Mouse (Mus musculus): ENCODE results near the gene Nedd9. TPM values are rescaled to one million over a fixed set of nuclear protein-coding genes. Genes with fewer than 3 reads are reported as not detected.

Gene Nedd9
- polyA plus RNA-seq, 1 experiment = 65.6 TPM

GRCm38 (mm10) chr13:41422581-41422980 lies 64.6 kb downstream of the Nedd9 start:
- TF ChIP-seq POLR2A (IDR thresholded peaks at IDR 0.05; ENCODE audit: low read depth, low read length) = no peak
- no peak for TF ChIP-seq CTCF (IDR thresholded peaks at IDR 0.05; ENCODE audit: borderline replicate concordance, insufficient read depth, low read length)
- H3K4me1 ChIP-seq (ENCODE audit: control insufficient read depth, insufficient read depth, low read length) = no peaks in the 10 kb centered on the region
- no peak overlapping the region for H3K27ac ChIP-seq (ENCODE audit: insufficient read depth, low read length)
- no peak overlapping the region for H3K4me3 ChIP-seq (ENCODE audit: insufficient read depth, low read length)

- H3K4me3 ChIP-seq (ENCODE audit: insufficient read depth, low read length) = no peak overlapping the region
- H3K4me1 ChIP-seq (ENCODE audit: control insufficient read depth, insufficient read depth, low read length) = peaks cover 5% of the 10 kb centered on the region; the same call in 1 of the 2 replicates
- no peak for TF ChIP-seq CTCF (IDR thresholded peaks at IDR 0.05; ENCODE audit: borderline replicate concordance, insufficient read depth, low read length)
- TF ChIP-seq POLR2A (IDR thresholded peaks at IDR 0.05; ENCODE audit: low read depth, low read length) = no peak
- H3K27ac ChIP-seq (ENCODE audit: insufficient read depth, low read length) = no peak overlapping the region
Observed at GRCm38 (mm10) chr13:41420376-41420775, 66.8 kb downstream of the Nedd9 start.

DNA sequence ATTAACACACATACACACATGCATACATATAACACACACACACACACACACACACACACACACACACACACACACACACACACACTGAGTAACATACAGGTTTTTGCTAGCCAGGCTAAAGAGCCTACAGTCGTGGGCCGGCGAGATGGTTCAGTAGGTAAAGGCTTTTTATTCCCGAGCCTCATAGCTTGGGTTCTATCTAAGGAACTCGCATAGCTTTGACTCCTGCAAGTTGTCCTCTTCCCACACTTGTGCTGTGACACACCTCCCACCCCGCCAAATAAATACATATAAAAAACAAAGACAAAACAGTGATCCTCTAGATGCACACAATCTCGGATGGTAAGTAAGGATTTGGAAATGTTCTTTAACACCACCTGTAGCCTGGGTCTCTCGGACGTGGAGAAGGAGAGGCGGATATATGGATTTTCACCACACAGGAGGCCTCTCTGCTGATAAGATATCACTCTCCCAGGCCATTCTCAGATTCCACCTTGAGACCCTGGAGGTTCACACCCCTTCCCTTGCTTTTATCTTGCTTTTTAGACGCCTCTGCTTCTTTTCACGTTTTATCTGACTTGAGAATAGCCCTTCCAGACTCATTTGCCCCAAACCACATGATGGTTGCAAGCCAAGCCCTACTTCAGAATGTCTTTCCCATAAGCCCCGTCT lies 68.8 kb downstream of the Nedd9 start:
- TF ChIP-seq CTCF (IDR thresholded peaks at IDR 0.05; ENCODE audit: borderline replicate concordance, insufficient read depth, low read length) = no peak
- TF ChIP-seq POLR2A (IDR thresholded peaks at IDR 0.05; ENCODE audit: low read depth, low read length) = no peak
- no peak overlapping the region for H3K4me3 ChIP-seq (ENCODE audit: insufficient read depth, low read length)
- peaks cover 5% of the 10 kb centered on the region; the same call in 1 of the 2 replicates for H3K4me1 ChIP-seq (ENCODE audit: control insufficient read depth, insufficient read depth, low read length)
- H3K27ac ChIP-seq (ENCODE audit: insufficient read depth, low read length) = no peak overlapping the region

- Histone ChIP-seq H3K27ac (ENCODE audit: insufficient read depth, low read length) (no peak overlapping the region), H3K4me3 (ENCODE audit: insufficient read depth, low read length) (no peak overlapping the region), H3K4me1 (ENCODE audit: control insufficient read depth, insufficient read depth, low read length) (peaks cover 5% of the 10 kb centered on the region; the same call in 1 of the 2 replicates)
- TF ChIP-seq CTCF (IDR thresholded peaks at IDR 0.05; ENCODE audit: borderline replicate concordance, insufficient read depth, low read length) (no peak), POLR2A (IDR thresholded peaks at IDR 0.05; ENCODE audit: low read depth, low read length) (no peak)
Observed at GRCm38 (mm10) chr13:41416065-41417016, 70.8 kb downstream of the Nedd9 start.

- H3K4me1 ChIP-seq (ENCODE audit: control insufficient read depth, insufficient read depth, low read length) = no peaks in the 10 kb centered on the region
- H3K27ac ChIP-seq (ENCODE audit: insufficient read depth, low read length) = no peak overlapping the region
- TF ChIP-seq POLR2A (IDR thresholded peaks at IDR 0.05; ENCODE audit: low read depth, low read length) (no peak), CTCF (IDR thresholded peaks at IDR 0.05; ENCODE audit: borderline replicate concordance, insufficient read depth, low read length) (no peak)
- no peak overlapping the region for H3K4me3 ChIP-seq (ENCODE audit: insufficient read depth, low read length)
Observed at GRCm38 (mm10) chr13:41410191-41411074, 76.7 kb downstream of the Nedd9 start.

DNA sequence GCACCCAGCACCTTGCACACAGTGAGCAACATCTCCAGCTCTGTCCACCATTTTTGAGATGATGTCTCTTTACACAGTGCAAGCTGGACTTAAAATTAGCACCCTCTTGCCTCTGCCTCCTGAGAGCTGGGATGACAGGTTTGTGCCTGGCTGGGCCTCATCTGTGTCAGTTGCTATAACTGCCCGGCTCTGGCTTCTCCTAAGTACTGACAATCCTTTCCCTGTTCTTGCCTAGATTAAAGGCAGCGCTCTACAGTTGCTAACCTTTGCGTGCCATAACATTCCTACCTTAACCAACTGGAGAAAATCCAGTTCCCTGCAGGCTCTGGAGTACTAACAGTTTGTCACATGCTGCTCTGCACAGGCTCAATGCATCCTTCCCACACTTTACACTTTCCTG lies 77.9 kb downstream of the Nedd9 start:
- TF ChIP-seq CTCF (IDR thresholded peaks at IDR 0.05; ENCODE audit: borderline replicate concordance, insufficient read depth, low read length) (no peak), POLR2A (IDR thresholded peaks at IDR 0.05; ENCODE audit: low read depth, low read length) (no peak)
- H3K27ac ChIP-seq (ENCODE audit: insufficient read depth, low read length) = no peak overlapping the region
- no peak overlapping the region for H3K4me3 ChIP-seq (ENCODE audit: insufficient read depth, low read length)
- peaks cover 2% of the 10 kb centered on the region; the same call in 1 of the 2 replicates for H3K4me1 ChIP-seq (ENCODE audit: control insufficient read depth, insufficient read depth, low read length)

DNA sequence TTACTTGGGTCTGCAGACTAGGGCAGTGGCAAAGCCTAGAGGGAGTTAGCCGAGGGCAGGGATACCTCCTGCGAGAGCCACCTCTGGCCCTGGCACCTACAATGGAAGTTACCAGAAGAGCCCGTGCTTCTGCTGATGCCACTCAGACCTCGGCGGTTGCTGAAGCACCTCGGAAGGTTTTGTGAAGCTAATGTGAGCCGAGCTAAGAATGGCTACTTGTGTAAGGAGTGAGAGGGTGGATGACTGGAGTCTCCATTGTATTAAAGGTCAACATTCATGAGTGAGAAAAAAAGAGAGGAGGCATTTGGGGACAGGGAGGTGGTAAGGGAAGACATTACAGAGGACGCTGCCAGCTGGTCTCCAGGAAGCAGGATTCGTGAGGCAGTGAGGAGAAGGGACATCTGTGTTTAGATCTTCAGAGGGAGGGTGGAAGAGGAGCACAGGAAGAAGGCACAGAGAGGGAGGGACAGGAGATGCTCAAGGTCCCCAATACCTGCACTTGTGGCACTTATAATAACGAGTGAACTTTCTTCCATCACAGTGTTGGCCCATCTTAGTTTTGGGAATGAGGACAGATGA lies 78.7 kb downstream of the Nedd9 start:
- Histone ChIP-seq H3K4me3 (ENCODE audit: insufficient read depth, low read length) (no peak overlapping the region), H3K27ac (ENCODE audit: insufficient read depth, low read length) (no peak overlapping the region), H3K4me1 (ENCODE audit: control insufficient read depth, insufficient read depth, low read length) (peaks cover 6% of the 10 kb centered on the region)
- TF ChIP-seq POLR2A (IDR thresholded peaks at IDR 0.05; ENCODE audit: low read depth, low read length) (no peak), CTCF (IDR thresholded peaks at IDR 0.05; ENCODE audit: borderline replicate concordance, insufficient read depth, low read length) (no peak)

DNA sequence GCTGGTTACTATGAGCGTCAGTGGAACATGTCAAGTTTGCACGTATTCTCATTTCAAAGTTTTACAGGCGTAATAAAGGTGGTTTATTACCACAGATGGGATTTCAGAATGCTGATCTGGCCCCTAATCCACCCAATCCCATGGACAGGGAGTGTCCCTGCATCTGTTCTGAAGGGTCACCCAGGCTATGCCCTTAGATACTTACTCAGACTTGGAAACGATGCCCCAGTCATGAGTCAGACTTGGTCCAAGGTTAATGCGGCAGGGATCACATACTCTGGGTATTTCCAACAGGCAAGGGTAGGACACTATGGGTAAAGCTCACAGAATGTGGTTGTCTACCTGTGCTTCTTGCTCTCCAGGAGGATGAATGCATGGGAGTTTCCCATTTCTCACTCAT lies 82.2 kb downstream of the Nedd9 start:
- Histone ChIP-seq H3K27ac (ENCODE audit: insufficient read depth, low read length) (no peak overlapping the region), H3K4me3 (ENCODE audit: insufficient read depth, low read length) (no peak overlapping the region), H3K4me1 (ENCODE audit: control insufficient read depth, insufficient read depth, low read length) (peaks cover 21% of the 10 kb centered on the region)
- TF ChIP-seq POLR2A (IDR thresholded peaks at IDR 0.05; ENCODE audit: low read depth, low read length) (no peak), CTCF (IDR thresholded peaks at IDR 0.05; ENCODE audit: borderline replicate concordance, insufficient read depth, low read length) (no peak)

DNA sequence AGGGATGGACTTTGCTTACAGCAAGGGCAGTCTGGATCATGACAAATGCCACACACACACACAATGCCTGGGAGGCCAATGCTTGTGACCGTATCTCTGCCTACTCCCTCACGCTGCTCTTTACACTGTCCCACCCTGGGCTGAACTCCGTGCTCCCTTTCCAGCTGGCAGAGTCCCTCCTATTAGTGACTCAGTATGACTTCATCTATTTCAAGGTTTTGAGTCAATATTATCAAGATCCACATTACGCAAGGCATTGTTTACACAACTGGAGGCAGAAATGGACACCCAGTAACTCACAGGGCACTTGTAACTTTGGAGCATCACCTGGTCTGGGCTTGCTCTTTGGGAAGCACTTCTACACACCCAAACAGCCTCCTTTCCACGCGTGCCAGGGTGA lies 83.3 kb downstream of the Nedd9 start:
- Histone ChIP-seq H3K27ac (ENCODE audit: insufficient read depth, low read length) (no peak overlapping the region), H3K4me1 (ENCODE audit: control insufficient read depth, insufficient read depth, low read length) (peaks cover 22% of the 10 kb centered on the region), H3K4me3 (ENCODE audit: insufficient read depth, low read length) (no peak overlapping the region)
- TF ChIP-seq CTCF (IDR thresholded peaks at IDR 0.05; ENCODE audit: borderline replicate concordance, insufficient read depth, low read length) = no peak
- TF ChIP-seq POLR2A (IDR thresholded peaks at IDR 0.05; ENCODE audit: low read depth, low read length) = no peak
